Mouse (Mus musculus): ENCODE measurements around the gene Asb18.

DNA sequence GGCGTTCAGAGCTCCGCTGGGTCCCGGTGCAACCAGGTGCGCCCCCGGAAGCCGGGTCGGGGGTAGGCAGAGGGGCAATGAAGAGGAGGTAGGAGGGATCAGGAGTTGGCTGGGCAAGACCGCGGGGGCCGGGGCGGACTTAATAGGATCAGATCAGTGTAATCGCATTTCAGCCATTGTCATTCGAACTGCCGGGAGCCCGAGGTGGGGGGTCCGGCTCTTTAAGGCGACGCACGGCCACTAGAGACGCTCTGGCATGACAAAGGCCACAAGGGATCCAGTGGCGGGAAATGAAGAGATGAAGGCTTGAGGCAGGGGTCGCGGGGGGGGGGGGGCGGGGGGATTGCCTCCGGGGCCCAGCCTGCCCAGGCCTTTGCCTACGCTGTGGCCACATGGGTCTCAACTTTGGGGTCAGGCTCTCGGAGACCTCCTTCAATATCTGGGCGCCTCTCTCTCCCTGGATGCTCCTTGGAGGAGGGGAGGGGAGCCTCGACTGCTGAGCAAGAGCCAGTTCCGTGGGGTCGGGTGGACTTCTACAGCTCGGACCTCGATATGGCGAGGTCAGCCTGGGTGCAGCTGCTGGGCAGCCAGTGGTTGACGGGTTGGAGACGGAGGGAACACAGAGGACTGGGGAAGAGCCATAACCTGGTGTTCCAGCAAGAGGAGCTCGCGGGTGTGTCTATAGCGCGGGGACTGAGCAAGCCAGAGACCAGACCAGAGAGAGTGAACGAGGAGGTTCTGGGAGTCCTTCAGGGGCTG lies 91.4 kb downstream of the Asb18 start:
- no peak for TF ChIP-seq CTCF (IDR thresholded peaks at IDR 0.05; ENCODE audit: extremely low read depth, insufficient read length, insufficient replicate concordance, low read depth, low read length)
- no peak for TF ChIP-seq POLR2A (IDR thresholded peaks at IDR 0.05; ENCODE audit: low read depth, low read length)
